Mouse (Mus musculus): ENCODE results near the gene Brdt.

Brdt gene

DNA sequence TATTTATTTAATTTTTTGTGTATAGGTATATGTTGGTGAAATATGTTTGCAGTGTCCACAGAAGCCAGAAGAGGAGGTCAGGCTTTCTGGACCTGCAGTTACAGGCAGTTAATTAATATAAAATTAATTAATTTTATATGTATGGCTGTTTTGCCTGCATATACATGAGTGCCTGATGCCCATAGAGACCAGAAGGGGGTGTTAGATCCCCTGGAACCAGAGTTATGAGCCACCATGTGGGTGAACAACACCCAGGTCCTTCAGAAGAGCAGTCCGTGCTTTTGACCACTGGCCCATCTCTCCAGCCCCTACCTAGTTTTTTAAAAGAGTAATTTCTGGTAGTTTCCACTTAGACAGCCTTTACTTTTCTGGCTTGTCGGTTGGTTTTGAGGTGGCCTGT lies 81.3 kb downstream of the Brdt start:
- DNase-seq (ENCODE audit: low spot score in 2 of 2) = no peak

DNA sequence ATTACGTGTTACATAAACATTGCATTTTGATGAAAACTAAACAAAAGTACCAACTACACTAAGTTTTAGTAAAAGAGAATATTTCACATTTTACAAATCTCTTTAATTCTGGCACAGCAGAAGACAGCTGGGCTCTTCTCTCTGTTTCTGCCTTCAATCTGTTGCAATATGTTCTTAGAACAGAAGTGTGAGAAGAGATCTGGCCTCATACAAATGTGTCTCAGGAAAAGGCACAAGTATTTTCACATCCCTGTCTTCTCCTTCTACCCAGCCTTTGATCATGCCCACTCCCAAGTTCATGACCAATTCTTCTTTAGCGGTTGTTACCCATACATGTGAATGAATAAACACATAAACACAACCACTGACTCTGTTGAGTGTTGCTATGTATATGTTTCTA lies 84.1 kb downstream of the Brdt start:
- no peak for DNase-seq (ENCODE audit: low spot score in 2 of 2)

DNA sequence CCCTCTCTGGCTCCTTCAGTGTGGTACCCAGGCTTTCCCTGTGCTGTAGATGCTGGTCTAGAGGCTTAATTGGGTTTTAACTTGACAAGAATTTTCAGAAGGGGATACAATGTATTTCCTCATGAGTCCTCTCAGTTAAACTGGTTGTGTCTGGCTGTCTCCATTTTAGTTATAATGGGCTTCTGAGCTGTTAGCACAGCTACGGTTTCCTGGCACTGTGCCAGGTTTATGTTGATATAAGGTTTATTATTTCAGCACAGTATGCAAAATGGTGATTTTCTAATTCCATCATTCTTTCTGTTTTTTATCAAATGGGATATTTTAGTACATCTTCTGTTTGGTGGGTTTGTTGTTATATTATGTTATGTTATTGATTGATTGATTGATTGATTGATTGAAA lies 90.7 kb downstream of the Brdt start:
- DNase-seq (ENCODE audit: low spot score in 2 of 2) = no peak

DNA sequence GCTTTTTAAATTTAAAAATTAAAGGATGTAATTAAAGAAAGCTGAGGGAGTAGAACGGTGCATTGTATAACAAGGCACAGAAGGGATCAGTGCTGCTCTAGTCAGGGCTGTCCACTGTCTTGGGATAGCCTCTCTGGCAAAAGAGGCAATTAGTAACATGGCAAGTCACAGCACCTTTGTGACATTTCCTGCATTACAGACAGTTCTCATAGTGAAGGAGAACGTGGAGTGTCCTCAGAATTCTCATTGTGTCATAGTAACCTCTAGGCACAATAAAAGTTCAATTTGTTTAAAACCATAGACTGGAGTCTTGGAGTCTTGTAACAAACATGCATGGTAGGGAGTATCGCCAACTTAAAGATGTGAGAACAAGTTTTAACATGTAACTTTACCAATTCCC lies 100.3 kb downstream of the Brdt start, which contains the start of gene Lpcat2b:
Lpcat2b (plus strand) TSS at position 301 of the 400 bp plus-strand sequence.
- no peak for DNase-seq (ENCODE audit: low spot score in 2 of 2)

DNA sequence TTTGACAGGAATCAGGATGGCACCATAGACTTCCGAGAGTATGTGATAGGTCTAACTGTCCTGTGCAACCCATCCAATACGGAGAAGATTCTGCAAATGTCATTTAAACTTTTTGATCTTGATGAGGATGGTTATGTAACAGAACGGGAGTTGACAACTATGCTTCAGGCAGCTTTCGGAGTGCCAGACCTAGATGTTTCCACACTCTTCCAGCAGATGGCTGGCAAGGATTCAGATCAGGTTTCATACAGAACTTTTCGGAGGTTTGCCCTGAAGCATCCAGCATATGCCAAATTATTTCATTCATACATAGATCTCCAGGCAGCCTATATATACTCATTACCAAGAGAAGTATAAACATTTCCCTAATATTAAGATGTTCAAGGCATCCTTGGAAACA lies 103.0 kb downstream of the Brdt start:
- DNase-seq (ENCODE audit: low spot score in 2 of 2) = no peak

DNA sequence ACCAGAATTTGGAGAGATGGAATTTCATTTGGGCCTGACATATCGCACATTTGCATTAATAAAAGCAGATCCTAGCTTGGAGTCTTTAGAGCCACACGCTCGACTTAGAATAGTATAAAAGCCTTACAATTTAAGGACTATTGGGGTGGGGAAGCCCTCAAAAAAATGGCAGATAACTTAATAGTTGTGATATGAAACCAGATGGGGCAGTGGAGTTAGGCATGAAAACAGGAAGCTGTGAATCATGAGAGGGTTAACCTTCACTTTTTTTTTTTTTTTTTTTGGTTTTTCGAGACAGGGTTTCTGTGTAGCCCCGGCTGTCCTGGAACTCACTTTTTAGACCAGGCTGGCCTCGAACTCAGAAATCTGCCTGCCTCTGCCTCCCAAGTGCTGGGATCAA lies 105.2 kb downstream of the Brdt start:
- DNase-seq (ENCODE audit: low spot score in 2 of 2) = no peak

All from right cerebral cortex, postnatal 36 days (tissue).